Mouse (Mus musculus) myocyte (in vitro differentiated cells): Measurements from ENCODE around the gene Drg2. TPM values are rescaled to one million over a fixed set of nuclear protein-coding genes. Genes with fewer than 3 reads are reported as not detected.

Experiments
- H3K27me3 ChIP-seq: one replicate; pipeline ENCODE4 v1.6.1; 2011; ENCODE audit not compliant: control insufficient read depth, insufficient read depth, insufficient read length
- H3K36me3 ChIP-seq: one replicate; pipeline ENCODE4 v1.6.1; 2011; ENCODE audit not compliant: control insufficient read depth, insufficient read depth
- H3K4me2 ChIP-seq: one replicate; pipeline ENCODE4 v1.6.1; 2011; ENCODE audit warnings: low read depth, control low read depth
- H3K4me3 ChIP-seq: one replicate; pipeline ENCODE4 v1.5.1; 2011; ENCODE audit warnings: mild to moderate bottlenecking, control low read depth, moderate library complexity
- H3K79me2 ChIP-seq: one replicate; pipeline ENCODE4 v1.6.1; 2011; ENCODE audit not compliant: control insufficient read depth, insufficient read depth
- H3ac ChIP-seq: one replicate; pipeline ENCODE4 v1.6.1; 2011; ENCODE audit not compliant: control insufficient read depth, insufficient read length
- CEBPB ChIP-seq: IDR thresholded peaks from 2 replicates; pipeline ENCODE4 v1.6.1; 2011; ENCODE audit warnings: mild to moderate bottlenecking, moderate library complexity; ENCODE audit not compliant: poor library complexity, insufficient read depth, severe bottlenecking
- E2F4 ChIP-seq: IDR thresholded peaks from one replicate; pipeline ENCODE4 v1.6.1; 2011; ENCODE audit warnings: mild to moderate bottlenecking, control low read depth, moderate library complexity; ENCODE audit not compliant: insufficient read depth
- MAX ChIP-seq: IDR thresholded peaks from one replicate; pipeline ENCODE4 v1.6.1; 2011; ENCODE audit warnings: low read depth, mild to moderate bottlenecking, control low read depth
- MYOD1 ChIP-seq, 3 experiments: IDR thresholded peaks; one replicate each; pipeline ENCODE4 v1.6.1; 2011; ENCODE audit warnings: control low read depth in 2 of 3, low read depth in 2 of 3, mild to moderate bottlenecking in 2 of 3, moderate library complexity in 1 of 3; ENCODE audit not compliant: insufficient read length in 2 of 3, control insufficient read depth in 1 of 3
- MYOG ChIP-seq, 3 experiments: IDR thresholded peaks; one replicate each; pipeline ENCODE4 v1.6.1; 2011; ENCODE audit warnings: control low read depth in 2 of 3, low read depth in 2 of 3, mild to moderate bottlenecking in 2 of 3; ENCODE audit not compliant: insufficient read length in 2 of 3, control insufficient read depth in 1 of 3, insufficient read depth in 1 of 3
- POLR2A ChIP-seq: IDR thresholded peaks from one replicate; pipeline ENCODE4 v1.6.1; 2011; ENCODE audit warnings: low read depth, mild to moderate bottlenecking, control low read depth, moderate library complexity; ENCODE audit not compliant: insufficient read length
- POLR2AphosphoS2 ChIP-seq: IDR thresholded peaks from one replicate; pipeline ENCODE4 v1.6.1; 2011; ENCODE audit warnings: low read depth, control low read depth; ENCODE audit not compliant: insufficient read length
- REST ChIP-seq: IDR thresholded peaks from one replicate; pipeline ENCODE4 v1.6.1; 2011; ENCODE audit warnings: mild to moderate bottlenecking, control low read depth, moderate library complexity; ENCODE audit not compliant: insufficient read depth, insufficient read length
- SRF ChIP-seq: IDR thresholded peaks from one replicate; pipeline ENCODE4 v1.6.1; 2011; ENCODE audit warnings: low read depth; ENCODE audit not compliant: control insufficient read depth, insufficient read length
- TCF12 ChIP-seq: IDR thresholded peaks from one replicate; pipeline ENCODE4 v1.6.1; 2011; ENCODE audit warnings: mild to moderate bottlenecking, control low read depth; ENCODE audit not compliant: poor library complexity, insufficient read depth, severe bottlenecking
- TCF3 ChIP-seq: IDR thresholded peaks from one replicate; pipeline ENCODE4 v1.6.1; 2011; ENCODE audit warnings: low read depth, control low read depth; ENCODE audit not compliant: insufficient read length
- USF1 ChIP-seq: IDR thresholded peaks from one replicate; pipeline ENCODE4 v1.6.1; 2011; ENCODE audit warnings: low read depth, mild to moderate bottlenecking, control low read depth, moderate library complexity
- polyA plus RNA-seq: library from polyadenylated mRNA; unstranded; fragments of >200 nt; fragmentation: generic; extraction: Trizol; gene quantifications from one replicate; pipeline ENCODE4 v1.2.1, GENCODE M21; 2012; ENCODE audit warnings: missing spikeins

Gene Drg2
- polyA plus RNA-seq, 1 experiment = 63.1 TPM

- Histone ChIP-seq H3ac (no peak overlapping the region), H3K36me3 (no peaks in the 10 kb centered on the region), H3K79me2 (no peaks in the 10 kb centered on the region), H3K4me3 (no peak overlapping the region), H3K4me2 (no peak overlapping the region), H3K27me3 (peaks cover 12% of the 10 kb centered on the region)
- TF ChIP-seq MAX (no peak), TCF3 (no peak), REST (no peak), E2F4 (no peak), MYOG (IDR thresholded peaks at IDR 0.05; ENCODE audit: control insufficient read depth in 1 of 3, insufficient read depth in 1 of 3, insufficient read length in 2 of 3, low read depth in 2 of 3) (no peak), POLR2A (no peak), SRF (no peak), MYOD1 (IDR thresholded peaks at IDR 0.05; ENCODE audit: control insufficient read depth in 1 of 3, insufficient read length in 2 of 3, low read depth in 2 of 3) (no peak), USF1 (no peak), CEBPB (no peak), TCF12 (no peak), POLR2AphosphoS2 (no peak)
These were observed 20.1 kb downstream of the Drg2 start for GRCm38 (mm10) chr11:60474534-60474933.

- TF ChIP-seq REST = no peak
- Histone ChIP-seq H3K4me2 (no peak overlapping the region), H3K27me3 (peaks cover 25% of the 10 kb centered on the region), H3K79me2 (no peaks in the 10 kb centered on the region), H3K4me3 (no peak overlapping the region), H3ac (no peak overlapping the region), H3K36me3 (no peaks in the 10 kb centered on the region)
These were observed 21.4 kb downstream of the Drg2 start for GRCm38 (mm10) chr11:60475668-60476362.

- Histone ChIP-seq H3K79me2 (no peaks in the 10 kb centered on the region), H3K36me3 (no peaks in the 10 kb centered on the region), H3K4me3 (no peak overlapping the region), H3K4me2 (no peak overlapping the region), H3ac (no peak overlapping the region), H3K27me3 (peaks cover 42% of the 10 kb centered on the region)
- TF ChIP-seq CEBPB (no peak), POLR2A (no peak), USF1 (no peak), SRF (no peak), TCF12 (no peak), E2F4 (no peak), MYOG (IDR thresholded peaks at IDR 0.05; ENCODE audit: control insufficient read depth in 1 of 3, insufficient read depth in 1 of 3, insufficient read length in 2 of 3, low read depth in 2 of 3) (no peak), MYOD1 (IDR thresholded peaks at IDR 0.05; ENCODE audit: control insufficient read depth in 1 of 3, insufficient read length in 2 of 3, low read depth in 2 of 3) (no peak), REST (no peak), TCF3 (no peak), MAX (no peak), POLR2AphosphoS2 (no peak)
These were observed 23.7 kb downstream of the Drg2 start for GRCm38 (mm10) chr11:60478121-60478520.

GRCm38 (mm10) chr11:60486267-60486666 lies 31.9 kb downstream of the Drg2 start:
- Histone ChIP-seq H3K4me3 (no peak overlapping the region), H3K36me3 (no peaks in the 10 kb centered on the region), H3K4me2 (no peak overlapping the region)

GRCm38 (mm10) chr11:60492726-60493125 lies 38.3 kb downstream of the Drg2 start:
- H3K27me3 ChIP-seq = peaks cover 79% of the 10 kb centered on the region
- no peak overlapping the region for H3K4me2 ChIP-seq
- TF ChIP-seq USF1 = no peak
- no peak for TF ChIP-seq SRF
- TF ChIP-seq POLR2AphosphoS2 = no peak
- TF ChIP-seq MYOD1 (IDR thresholded peaks at IDR 0.05; ENCODE audit: control insufficient read depth in 1 of 3, insufficient read length in 2 of 3, low read depth in 2 of 3) = no peak
- no peak for TF ChIP-seq E2F4
- TF ChIP-seq CEBPB = no peak
- no peaks in the 10 kb centered on the region for H3K79me2 ChIP-seq
- H3K4me3 ChIP-seq = no peak overlapping the region
- no peaks in the 10 kb centered on the region for H3K36me3 ChIP-seq
- H3ac ChIP-seq = no peak overlapping the region

More at GRCm38 (mm10) chr11:60486267-60486666, 31.9 kb downstream of the Drg2 start:
- peaks cover 69% of the 10 kb centered on the region for H3K27me3 ChIP-seq
- H3ac ChIP-seq = no peak overlapping the region
- no peak for TF ChIP-seq MYOG (IDR thresholded peaks at IDR 0.05; ENCODE audit: control insufficient read depth in 1 of 3, insufficient read depth in 1 of 3, insufficient read length in 2 of 3, low read depth in 2 of 3)
- no peaks in the 10 kb centered on the region for H3K79me2 ChIP-seq
